Comparison of ENCODE assay signal across 16 mouse cellular contexts in genomic region chr2:168100008-168100407, GRCm38 (mm10). TPM values are rescaled to one million over a fixed set of nuclear protein-coding genes. Genes with fewer than 3 reads are reported as not detected.
A peak's percentile ranks its signal among the peaks of the same experiment; 100 is the strongest.
DNase-seq lines count a peak whose midpoint lies in the region; TF ChIP-seq lines count a peak whose summit lies in the region.
"Had no signal": no experiment of that assay in that cellular context is flagged by ENCODE, and none has a peak within 500 bp of the region (broad histone marks: within the 10 kb centered on the region; RNA-seq: fewer than 3 reads in every experiment).

No protein-coding gene starts in this region.

- DNase-seq in kidney, adult 11 months: peak; percentile 58
- DNase-seq in kidney, postnatal 36 days: no peak
- peak; percentile 40 for DNase-seq in kidney, adult 2 months
- DNase-seq in kidney, postnatal 10 days: no peak
- DNase-seq: adrenal gland, adult 2 months; adrenal gland, adult 8-10 months; adrenal gland, postnatal 10 days; adrenal gland, postnatal 14 days; adrenal gland, postnatal 25 days; adrenal gland, postnatal 36 days; B cell, adult 2 months; cerebellum, adult 11 months; cerebellum, adult 11-12 months; cerebellum, adult 18-20 months had no signal

- TF ChIP-seq POLR2A in kidney, adult 2 months (IDR thresholded peaks at IDR 0.05; ENCODE audit: low read depth, low read length): no peak

- no peaks in the 10 kb centered on the region for H3K27me3 ChIP-seq in kidney, adult 2 months (replicated peaks; ENCODE audit: control insufficient read depth, insufficient read depth, low read length)
- H3K27me3 ChIP-seq: CH12.LX, Patski had no signal

- no peaks in the 10 kb centered on the region; the same call in 1 of the 2 replicates for H3K36me3 ChIP-seq in kidney, adult 2 months (ENCODE audit: control insufficient read depth, insufficient read depth, low read length)

- no peak for TF ChIP-seq CTCF in kidney, adult 2 months (conservative IDR thresholded peaks at IDR 0.05; ENCODE audit: insufficient read depth, insufficient read length, low read depth, low read length)

- H3K27ac ChIP-seq in kidney, adult 2 months (ENCODE audit: insufficient read depth, low read depth, low read length): no peak overlapping the region

- H3K4me1 ChIP-seq in kidney, adult 2 months (ENCODE audit: control insufficient read depth, insufficient read depth, low read length): peaks cover 33% of the 10 kb centered on the region

- no peak overlapping the region for H3K4me3 ChIP-seq in kidney, adult 2 months (ENCODE audit: insufficient read depth, low read depth, low read length)

- WGBS in kidney, adult 2 months: 63% methylated on average over 13 of the region's 13 CpGs

RNA-seq across cellular contexts. Expression of gene Pard6b, which starts 19.2 kb away (rescaled TPM):
- 41.0 and 44.4 TPM in 2 replicates for polyA plus RNA-seq in kidney, adult 2 months (2012; rRNA removed)

Comparison
In these comparisons a context has a peak if more than half of its experiments do, and no peak if none do; other contexts are left out.
1. DNase-seq: peak in kidney, adult 11 months (single experiment) and kidney, adult 2 months (single experiment); none in kidney, postnatal 36 days (0 of 2) and kidney, postnatal 10 days (single experiment).